Mouse (Mus musculus): ENCODE measurements around the gene Cab39. TPM values are rescaled to one million over a fixed set of nuclear protein-coding genes. Genes with fewer than 3 reads are reported as not detected.

The Cab39 gene
- polyA plus RNA-seq, 1 experiment: 127 TPM

DNA sequence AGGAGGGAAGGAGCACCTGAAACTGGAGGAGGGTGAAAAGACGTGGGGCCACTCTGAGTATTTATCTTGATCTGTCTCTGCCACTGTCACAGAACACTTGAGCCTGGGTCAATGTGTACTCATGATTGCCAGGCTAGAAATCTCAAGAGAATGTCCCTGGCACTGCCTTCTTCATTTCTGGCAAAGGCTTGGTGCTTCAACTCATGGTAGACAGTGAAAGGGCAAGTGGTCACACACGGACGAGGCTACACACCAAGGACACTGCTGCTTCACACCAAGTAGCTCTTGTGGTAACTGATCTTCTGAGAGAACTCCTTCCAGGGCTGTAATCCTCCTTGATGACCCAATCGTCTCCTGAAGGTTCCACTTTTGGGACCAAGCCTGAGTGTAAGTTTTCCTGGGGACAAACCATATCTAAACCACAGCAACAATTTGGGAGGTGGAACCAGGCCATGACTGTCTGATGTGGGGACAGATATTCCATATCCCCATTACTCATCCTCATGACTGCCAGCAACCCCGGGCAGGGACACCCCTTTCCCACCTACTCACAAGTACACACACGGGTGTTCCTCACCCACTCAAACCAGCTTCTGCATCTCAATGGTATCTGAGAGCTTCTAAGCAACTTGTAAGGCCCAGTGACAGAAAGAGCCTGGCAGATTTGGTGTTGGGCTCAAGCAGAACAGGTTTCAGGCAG lies 35.6 kb upstream of the Cab39 start:
- TF ChIP-seq CTCF (IDR thresholded peaks at IDR 0.05; ENCODE audit: borderline replicate concordance, insufficient read depth, low read depth, low read length): no peak
- no peak for TF ChIP-seq POLR2A (IDR thresholded peaks at IDR 0.05; ENCODE audit: borderline replicate concordance, insufficient read depth, low read length)
- no peak for DNase-seq
- Histone ChIP-seq H3K27ac (ENCODE audit: insufficient read depth, low read length) (no peak overlapping the region), H3K27me3 (ENCODE audit: control insufficient read depth, insufficient read depth, low read length) (no peaks in the 10 kb centered on the region), H3K4me3 (replicated peaks; ENCODE audit: insufficient read depth, low read depth, low read length) (no peak overlapping the region), H3K4me1 (ENCODE audit: control insufficient read depth, insufficient read depth, low read length) (no peaks in the 10 kb centered on the region)
- WGBS: 61% methylated on average over 6 of the region's 6 CpGs

GRCm38 (mm10) chr1:85758231-85758968 lies 34.8 kb upstream of the Cab39 start:
- no peaks in the 10 kb centered on the region for H3K4me1 ChIP-seq (ENCODE audit: control insufficient read depth, insufficient read depth, low read length)
- H3K4me3 ChIP-seq (replicated peaks; ENCODE audit: insufficient read depth, low read depth, low read length): no peak overlapping the region
- H3K27me3 ChIP-seq (ENCODE audit: control insufficient read depth, insufficient read depth, low read length): no peaks in the 10 kb centered on the region
- DNase-seq: no peak
- 35% methylated on average over 14 of the region's 14 CpGs for WGBS
- TF ChIP-seq POLR2A (IDR thresholded peaks at IDR 0.05; ENCODE audit: borderline replicate concordance, insufficient read depth, low read length): no peak
- no peak for TF ChIP-seq CTCF (IDR thresholded peaks at IDR 0.05; ENCODE audit: borderline replicate concordance, insufficient read depth, low read depth, low read length)
- no peak overlapping the region for H3K27ac ChIP-seq (ENCODE audit: insufficient read depth, low read length)

GRCm38 (mm10) chr1:85758969-85759293 lies 34.3 kb upstream of the Cab39 start:
- DNase-seq: no peak
- no peaks in the 10 kb centered on the region for H3K27me3 ChIP-seq (ENCODE audit: control insufficient read depth, insufficient read depth, low read length)
- H3K4me3 ChIP-seq (replicated peaks; ENCODE audit: insufficient read depth, low read depth, low read length): no peak overlapping the region
- no peaks in the 10 kb centered on the region for H3K4me1 ChIP-seq (ENCODE audit: control insufficient read depth, insufficient read depth, low read length)
- WGBS: 14% methylated on average over 1 of the region's 1 CpGs
- H3K27ac ChIP-seq (ENCODE audit: insufficient read depth, low read length): no peak overlapping the region
- TF ChIP-seq POLR2A (IDR thresholded peaks at IDR 0.05; ENCODE audit: borderline replicate concordance, insufficient read depth, low read length) (no peak), CTCF (IDR thresholded peaks at IDR 0.05; ENCODE audit: borderline replicate concordance, insufficient read depth, low read depth, low read length) (no peak)

GRCm38 (mm10) chr1:85761665-85762064 lies 31.6 kb upstream of the Cab39 start:
- TF ChIP-seq POLR2A (IDR thresholded peaks at IDR 0.05; ENCODE audit: borderline replicate concordance, insufficient read depth, low read length): no peak
- TF ChIP-seq CTCF (IDR thresholded peaks at IDR 0.05; ENCODE audit: borderline replicate concordance, insufficient read depth, low read depth, low read length): no peak

GRCm38 (mm10) chr1:85763386-85763785 lies 29.9 kb upstream of the Cab39 start:
- H3K4me3 ChIP-seq (replicated peaks; ENCODE audit: insufficient read depth, low read depth, low read length): no peak overlapping the region
- TF ChIP-seq CTCF (IDR thresholded peaks at IDR 0.05; ENCODE audit: borderline replicate concordance, insufficient read depth, low read depth, low read length) (no peak), POLR2A (IDR thresholded peaks at IDR 0.05; ENCODE audit: borderline replicate concordance, insufficient read depth, low read length) (no peak)
- no peaks in the 10 kb centered on the region for H3K27me3 ChIP-seq (ENCODE audit: control insufficient read depth, insufficient read depth, low read length)
- no peaks in the 10 kb centered on the region for H3K4me1 ChIP-seq (ENCODE audit: control insufficient read depth, insufficient read depth, low read length)
- no peak for DNase-seq
- H3K27ac ChIP-seq (ENCODE audit: insufficient read depth, low read length): no peak overlapping the region
- 83% methylated on average over 6 of the region's 6 CpGs for WGBS

More at GRCm38 (mm10) chr1:85761665-85762064, 31.6 kb upstream of the Cab39 start:
- Histone ChIP-seq H3K27me3 (ENCODE audit: control insufficient read depth, insufficient read depth, low read length) (no peaks in the 10 kb centered on the region), H3K4me1 (ENCODE audit: control insufficient read depth, insufficient read depth, low read length) (no peaks in the 10 kb centered on the region), H3K27ac (ENCODE audit: insufficient read depth, low read length) (no peak overlapping the region), H3K4me3 (replicated peaks; ENCODE audit: insufficient read depth, low read depth, low read length) (no peak overlapping the region)
- no peak for DNase-seq
- WGBS: 75% methylated on average over 4 of the region's 4 CpGs

GRCm38 (mm10) chr1:85764291-85764690 lies 28.9 kb upstream of the Cab39 start:
- H3K4me3 ChIP-seq (replicated peaks; ENCODE audit: insufficient read depth, low read depth, low read length): no peak overlapping the region
- H3K27ac ChIP-seq (ENCODE audit: insufficient read depth, low read length): no peak overlapping the region
- 80% methylated on average over 4 of the region's 4 CpGs for WGBS
- H3K27me3 ChIP-seq (ENCODE audit: control insufficient read depth, insufficient read depth, low read length): no peaks in the 10 kb centered on the region
- no peak for DNase-seq
- no peaks in the 10 kb centered on the region for H3K4me1 ChIP-seq (ENCODE audit: control insufficient read depth, insufficient read depth, low read length)
- no peak for TF ChIP-seq CTCF (IDR thresholded peaks at IDR 0.05; ENCODE audit: borderline replicate concordance, insufficient read depth, low read depth, low read length)
- TF ChIP-seq POLR2A (IDR thresholded peaks at IDR 0.05; ENCODE audit: borderline replicate concordance, insufficient read depth, low read length): no peak

GRCm38 (mm10) chr1:85766120-85766519 lies 27.1 kb upstream of the Cab39 start:
- H3K27ac ChIP-seq (ENCODE audit: insufficient read depth, low read length): no peak overlapping the region
- no peak for DNase-seq
- TF ChIP-seq POLR2A (IDR thresholded peaks at IDR 0.05; ENCODE audit: borderline replicate concordance, insufficient read depth, low read length) (no peak), CTCF (IDR thresholded peaks at IDR 0.05; ENCODE audit: borderline replicate concordance, insufficient read depth, low read depth, low read length) (no peak)
- WGBS: 80% methylated on average over 3 of the region's 3 CpGs
- H3K4me3 ChIP-seq (replicated peaks; ENCODE audit: insufficient read depth, low read depth, low read length): no peak overlapping the region
- H3K27me3 ChIP-seq (ENCODE audit: control insufficient read depth, insufficient read depth, low read length): no peaks in the 10 kb centered on the region
- no peaks in the 10 kb centered on the region for H3K4me1 ChIP-seq (ENCODE audit: control insufficient read depth, insufficient read depth, low read length)

GRCm38 (mm10) chr1:85767754-85768153 lies 25.5 kb upstream of the Cab39 start:
- TF ChIP-seq POLR2A (IDR thresholded peaks at IDR 0.05; ENCODE audit: borderline replicate concordance, insufficient read depth, low read length) (no peak), CTCF (IDR thresholded peaks at IDR 0.05; ENCODE audit: borderline replicate concordance, insufficient read depth, low read depth, low read length) (no peak)
- 56% methylated on average over 1 of the region's 1 CpGs for WGBS

More at GRCm38 (mm10) chr1:85767754-85768153, 25.5 kb upstream of the Cab39 start:
- DNase-seq: no peak
- H3K4me1 ChIP-seq (ENCODE audit: control insufficient read depth, insufficient read depth, low read length): no peaks in the 10 kb centered on the region
- H3K27ac ChIP-seq (ENCODE audit: insufficient read depth, low read length): no peak overlapping the region
- H3K4me3 ChIP-seq (replicated peaks; ENCODE audit: insufficient read depth, low read depth, low read length): no peak overlapping the region
- H3K27me3 ChIP-seq (ENCODE audit: control insufficient read depth, insufficient read depth, low read length): no peaks in the 10 kb centered on the region
